Mouse (Mus musculus) intestine, postnatal 0 days (tissue): ENCODE results near the gene Cbx2. TPM values are rescaled to one million over a fixed set of nuclear protein-coding genes. Genes with fewer than 3 reads are reported as not detected.

Experiments used
- ATAC-seq: fragments of 200-750 bp; cut with Nextera tagmentation; 2 replicates; pipeline ENCODE4 v1.8.0; 2017; ENCODE audit warnings: mild to moderate bottlenecking, moderate TSS enrichment, moderate library complexity
- H3K27ac ChIP-seq: fragments of 300-500 bp; sonication (generic); 2 replicates; pipeline ENCODE4 v1.5.1; 2014; ENCODE audit warnings: mild to moderate bottlenecking, low read depth, low read length, moderate library complexity
- H3K27me3 ChIP-seq: fragments of 300-500 bp; sonication (generic); replicated peaks from 2 replicates; pipeline ENCODE4 v1.6.1; 2014; ENCODE audit warnings: low read length, mixed read lengths; ENCODE audit not compliant: control insufficient read depth, insufficient read depth
- H3K36me3 ChIP-seq: fragments of 300-500 bp; sonication (generic); 2 replicates; pipeline ENCODE4 v1.6.1; 2014; ENCODE audit warnings: mild to moderate bottlenecking, moderate library complexity; ENCODE audit not compliant: control insufficient read depth, insufficient read depth
- H3K4me1 ChIP-seq: fragments of 300-500 bp; sonication (generic); replicated peaks from 2 replicates; pipeline ENCODE4 v1.6.1; 2014; ENCODE audit warnings: antibody characterized with exemption, low read length, mixed read lengths; ENCODE audit not compliant: control insufficient read depth, insufficient read depth
- H3K4me2 ChIP-seq: fragments of 300-500 bp; sonication (generic); replicated peaks from 2 replicates; pipeline ENCODE4 v1.6.1; 2014; ENCODE audit warnings: low read depth, mild to moderate bottlenecking, moderate library complexity
- H3K4me3 ChIP-seq: fragments of 300-500 bp; sonication (generic); 2 replicates; pipeline ENCODE4 v1.5.1; 2014; ENCODE audit warnings: low read depth, low read length
- H3K9ac ChIP-seq: fragments of 300-500 bp; sonication (generic); 2 replicates; pipeline ENCODE4 v1.6.1; 2014; ENCODE audit warnings: mild to moderate bottlenecking, low read depth, low read length
- H3K9me3 ChIP-seq: fragments of 300-500 bp; sonication (generic); 2 replicates; pipeline ENCODE4 v1.6.1; 2016; ENCODE audit warnings: mixed run types; ENCODE audit not compliant: control insufficient read depth
- CTCF ChIP-seq: sonication (generic); IDR thresholded peaks from 2 replicates; pipeline ENCODE4 v1.5.1; 2016; ENCODE audit warnings: low read depth, mild to moderate bottlenecking, control low read depth, antibody characterized with exemption, moderate library complexity
- WGBS: fragments of 180-500 bp; shearing (Covaris S2); extraction: QIAGEN DNeasy Blood & Tissue Kit; methylation state at CpG from one replicate; pipeline ENCODE4 v1.1.7; 2014; 5-methylcytosine and 5-hydroxymethylcytosine counted together
- polyA plus RNA-seq: library from polyadenylated mRNA; unstranded; fragments of >200 nt; fragmentation: Nextera tagmentation; extraction: Ambion mirVana; gene quantifications from 2 replicates; pipeline ENCODE4 v1.2.1, GENCODE M21; 2015

Gene Cbx2
- polyA plus RNA-seq, 1 experiment from 2014 or later: 4.9 TPM

DNA sequence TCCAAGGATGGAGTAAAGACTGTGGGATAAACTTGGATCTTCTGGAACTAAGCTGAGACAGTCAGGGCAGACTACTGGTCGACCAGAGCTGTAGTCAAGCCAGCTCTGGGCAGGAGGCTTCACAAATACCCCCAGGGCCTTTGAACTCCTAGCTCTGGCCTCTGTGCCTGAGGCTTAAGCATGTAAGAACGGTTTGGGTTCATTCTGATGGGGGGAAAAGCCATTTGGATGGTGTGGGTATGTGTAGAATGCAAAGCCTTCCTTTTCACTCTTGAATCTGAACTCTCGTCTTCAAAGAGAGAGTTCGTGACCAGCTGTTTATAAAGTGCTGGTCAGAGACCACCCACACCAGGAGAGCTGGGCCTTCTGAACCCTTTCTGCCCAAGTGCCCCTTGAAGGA lies 55.0 kb downstream of the Cbx2 start:
- H3K9me3 ChIP-seq: no peaks in the 10 kb centered on the region
- no peak overlapping the region for H3K4me3 ChIP-seq
- TF ChIP-seq CTCF: no peak
- ATAC-seq: no peak
- no peak overlapping the region for H3K9ac ChIP-seq
- WGBS: 86% methylated on average over 4 of the region's 4 CpGs
- no peaks in the 10 kb centered on the region for H3K27me3 ChIP-seq
- no peak overlapping the region for H3K27ac ChIP-seq
- H3K4me2 ChIP-seq: no peak overlapping the region
- peaks cover 21% of the 10 kb centered on the region; the same call in 1 of the 2 replicates for H3K36me3 ChIP-seq
- H3K4me1 ChIP-seq: peaks cover 24% of the 10 kb centered on the region; the same call in 1 of the 2 replicates

DNA sequence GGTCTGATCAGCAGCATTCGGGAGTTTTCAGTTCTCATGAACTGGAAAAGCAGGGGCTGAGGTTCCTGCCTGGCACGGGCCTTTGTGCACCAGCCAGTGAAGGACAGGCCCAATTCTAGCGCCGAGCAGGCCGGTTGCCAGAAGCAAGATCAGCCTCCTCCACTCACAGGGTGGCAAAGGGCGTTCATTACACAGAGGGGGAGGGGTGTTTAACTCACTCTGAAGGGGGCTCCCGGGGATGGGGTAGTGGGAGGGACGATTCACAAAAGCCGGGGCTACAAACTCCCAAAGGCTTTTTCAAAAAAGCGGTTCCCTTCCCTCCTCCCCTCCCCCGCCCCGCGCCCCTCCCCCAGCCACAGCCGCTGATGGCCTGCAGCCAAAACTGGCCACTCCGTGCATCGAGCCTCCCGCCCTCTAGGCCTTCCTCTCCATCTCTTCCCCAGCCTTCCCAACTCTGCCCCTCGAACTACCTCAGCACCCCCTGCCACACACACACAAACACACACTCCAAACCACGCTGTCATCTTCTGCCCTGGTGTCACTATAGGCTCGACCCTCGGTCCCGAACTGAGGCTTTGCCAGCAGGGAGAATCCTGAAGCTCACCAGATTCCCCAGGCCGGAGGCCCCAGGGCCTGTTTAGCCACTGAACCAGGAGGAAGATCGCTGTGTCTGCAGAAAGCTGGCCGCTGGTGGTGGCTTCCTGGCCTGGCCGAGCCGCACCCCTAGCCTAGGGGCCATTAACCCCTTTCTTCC lies 56.1 kb downstream of the Cbx2 start:
- Histone ChIP-seq H3K36me3 (peaks cover 21% of the 10 kb centered on the region; the same call in 1 of the 2 replicates), H3K27me3 (no peaks in the 10 kb centered on the region), H3K4me1 (peaks cover 22% of the 10 kb centered on the region; the same call in 1 of the 2 replicates), H3K27ac (peak overlapping the region; percentile 68; the same call in 1 of the 2 replicates), H3K9ac (peak overlapping the region; percentile 34), H3K4me2 (peak overlapping the region; percentile 55), H3K9me3 (no peaks in the 10 kb centered on the region), H3K4me3 (peak overlapping the region; percentile 17)
- ATAC-seq: peak; percentile 27; the same call in 1 of the 2 replicates
- WGBS: 13% methylated on average over 26 of the region's 27 CpGs
- TF ChIP-seq CTCF: no peak

DNA sequence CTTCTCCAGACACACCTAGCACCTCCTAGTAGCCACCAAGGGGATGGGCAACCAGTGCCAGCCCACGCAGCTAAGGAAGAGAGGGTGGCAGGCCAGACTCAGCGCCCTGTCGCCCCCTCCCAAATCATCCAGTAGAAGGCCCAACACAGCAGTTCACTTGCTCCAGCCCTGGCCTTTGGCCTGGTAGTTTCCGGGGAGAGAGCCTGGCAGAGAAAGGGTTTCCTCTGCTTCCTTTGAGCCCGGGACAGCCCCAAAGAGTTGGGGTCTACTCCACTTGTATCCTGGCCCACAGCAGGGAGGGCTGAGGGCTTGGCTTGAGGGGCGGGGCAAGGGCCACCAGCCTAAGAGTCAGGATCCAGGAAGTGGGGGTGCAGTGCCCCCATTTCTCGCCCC lies 56.7 kb downstream of the Cbx2 start:
- H3K9me3 ChIP-seq: no peaks in the 10 kb centered on the region
- H3K4me2 ChIP-seq: peak overlapping the region; percentile 55
- WGBS: 46% methylated on average over 7 of the region's 7 CpGs
- 0 out of 2 replicates have a peak overlapping the region, but pooled peaks have one; percentile 17 for H3K4me3 ChIP-seq
- H3K9ac ChIP-seq: peak overlapping the region; percentile 34
- peaks cover 25% of the 10 kb centered on the region; the same call in 1 of the 2 replicates for H3K4me1 ChIP-seq
- H3K27me3 ChIP-seq: no peaks in the 10 kb centered on the region
- peaks cover 21% of the 10 kb centered on the region; the same call in 1 of the 2 replicates for H3K36me3 ChIP-seq
- no peak for ATAC-seq
- TF ChIP-seq CTCF: no peak
- H3K27ac ChIP-seq: peak overlapping the region; percentile 68

DNA sequence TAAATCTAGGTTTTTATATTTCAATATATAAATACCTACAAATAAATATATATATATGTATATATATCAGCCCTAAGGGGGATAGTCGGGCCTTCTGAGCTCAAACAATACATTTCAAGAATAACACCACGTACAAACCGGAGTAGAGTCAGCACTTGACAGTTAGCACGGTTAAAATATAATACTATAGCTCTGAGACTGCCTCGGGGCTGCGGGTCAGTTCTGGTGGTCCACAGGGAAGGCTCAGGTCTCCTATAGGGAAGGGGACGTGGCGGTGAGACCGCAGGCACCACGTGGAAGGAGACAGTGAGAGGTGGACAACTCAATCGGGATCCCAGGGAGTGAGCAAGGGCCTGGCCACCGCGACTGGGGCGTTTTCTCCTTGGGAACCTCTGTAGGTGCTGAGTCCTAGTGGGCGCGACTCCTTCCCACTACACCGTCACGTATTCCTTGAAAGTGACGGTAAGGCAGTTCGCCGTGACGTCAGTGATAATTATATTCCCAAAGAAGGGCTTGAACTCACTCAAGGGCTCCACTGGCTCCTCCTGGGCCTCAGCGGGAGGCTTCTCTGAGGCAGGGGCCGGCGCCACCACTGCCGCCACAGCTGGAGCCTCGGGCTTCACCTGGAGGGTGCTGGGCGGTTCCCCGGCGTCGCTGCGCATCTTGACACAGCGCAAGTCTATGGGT lies 57.8 kb downstream of the Cbx2 start:
- Histone ChIP-seq H3K36me3 (peaks cover 21% of the 10 kb centered on the region; the same call in 1 of the 2 replicates), H3K9me3 (no peaks in the 10 kb centered on the region), H3K4me1 (peaks cover 25% of the 10 kb centered on the region; the same call in 1 of the 2 replicates), H3K27me3 (no peaks in the 10 kb centered on the region), H3K9ac (no peak overlapping the region), H3K4me3 (no peak overlapping the region), H3K27ac (0 out of 2 replicates have a peak overlapping the region, but pooled peaks have one; percentile 21), H3K4me2 (0 out of 2 replicates have a peak overlapping the region, but pooled peaks have one; percentile 3)
- WGBS: 67% methylated on average over 33 of the region's 33 CpGs
- no peak for ATAC-seq
- TF ChIP-seq CTCF: no peak

Other genes with a start within 250 kb of the Cbx2 start
- gene Rbfox3, start 111.4 kb upstream of the Cbx2 start, polyA plus RNA-seq: 1.2 and 1.3 TPM in 2 replicates
- gene Enpp7, start 34.8 kb upstream of the Cbx2 start, polyA plus RNA-seq: 30.9 and 32.3 TPM in 2 replicates
- gene Cbx8, start 18.0 kb downstream of the Cbx2 start, polyA plus RNA-seq: 6.4 and 6.6 TPM in 2 replicates
- 6.5 and 7.6 TPM in 2 replicates for gene Cbx4, start 63.3 kb downstream of the Cbx2 start, polyA plus RNA-seq
- 3.8 and 4.5 TPM in 2 replicates for gene Tbc1d16, start 205.5 kb downstream of the Cbx2 start, polyA plus RNA-seq
- gene Ccdc40, start 205.6 kb downstream of the Cbx2 start, polyA plus RNA-seq: 1.5 and 1.8 TPM in 2 replicates
- gene Gaa, start 244.9 kb downstream of the Cbx2 start, polyA plus RNA-seq: 71.6 and 79.0 TPM in 2 replicates